Mouse (Mus musculus) urinary bladder, postnatal 10 days (tissue): Measurements from ENCODE around the gene Rpl23.
"Not testable (repeated sequence)": the region's sequence is repeated elsewhere in the genome, so short reads cannot be mapped to it uniquely, and the experiment has no call there.

Experiments used
- DNase-seq: peaks from one replicate; pipeline ENCODE4 v3.0.0; 2022; ENCODE audit warnings: low spot score

Rpl23 gene

DNA sequence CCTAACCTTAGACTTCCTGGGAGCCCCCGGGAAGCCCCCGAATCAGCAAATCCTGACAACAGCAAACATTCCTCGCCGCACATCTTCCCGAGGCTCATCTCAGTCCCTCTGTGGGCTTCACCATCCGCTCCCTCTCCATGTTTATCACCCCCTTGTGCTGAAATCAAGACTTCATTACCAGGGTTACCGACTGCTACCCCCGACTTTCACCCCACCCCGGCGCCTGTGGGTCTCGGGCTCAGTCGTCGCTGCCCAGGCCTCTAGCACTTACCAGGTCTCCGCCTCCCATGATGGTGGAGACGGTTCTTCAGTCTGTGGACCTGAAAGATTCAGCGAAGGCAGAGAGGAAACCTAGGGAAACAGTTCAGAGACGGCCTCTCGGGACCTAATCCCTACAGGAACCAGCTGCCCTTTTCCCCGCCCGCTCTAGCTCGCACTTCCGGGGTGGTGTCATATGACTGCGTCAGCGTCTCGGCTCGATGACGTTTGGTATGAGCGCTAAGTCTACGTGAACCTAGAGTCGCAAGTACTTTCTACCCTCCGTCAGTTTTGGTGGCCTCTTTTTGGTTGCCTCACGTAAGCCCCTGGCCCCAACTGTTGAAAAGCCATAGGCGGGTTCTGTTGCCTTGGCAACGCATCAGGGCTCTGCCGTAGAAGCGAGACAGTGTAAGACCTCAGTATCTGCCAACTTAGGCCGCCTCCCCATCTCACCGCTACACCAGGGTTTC is 15.9 kb downstream of the Rpl23 start, which contains the start of gene Cwc25:
Cwc25 (minus strand) TSS at position 403 of the 728 bp plus-strand sequence.
- DNase-seq: peak; percentile 85

DNA sequence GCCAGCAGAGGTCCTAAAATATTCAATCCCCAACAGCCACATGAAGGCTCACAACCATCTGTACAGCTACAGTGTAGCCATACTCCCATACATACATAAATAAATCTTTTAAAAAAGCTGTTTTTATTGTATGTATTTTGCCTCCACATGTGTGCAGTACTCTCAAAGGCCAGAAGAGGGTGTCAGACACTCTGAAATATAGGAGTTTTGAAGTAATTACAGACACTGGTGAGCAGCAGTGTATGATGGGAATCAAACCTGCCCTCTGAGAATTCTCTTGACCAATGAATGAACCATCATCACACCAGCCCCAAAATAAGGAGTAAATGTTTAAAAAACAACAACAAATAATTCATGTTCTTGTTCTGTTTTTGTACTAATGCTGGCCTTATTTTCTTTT is 20.6 kb downstream of the Rpl23 start:
- no peak for DNase-seq

DNA sequence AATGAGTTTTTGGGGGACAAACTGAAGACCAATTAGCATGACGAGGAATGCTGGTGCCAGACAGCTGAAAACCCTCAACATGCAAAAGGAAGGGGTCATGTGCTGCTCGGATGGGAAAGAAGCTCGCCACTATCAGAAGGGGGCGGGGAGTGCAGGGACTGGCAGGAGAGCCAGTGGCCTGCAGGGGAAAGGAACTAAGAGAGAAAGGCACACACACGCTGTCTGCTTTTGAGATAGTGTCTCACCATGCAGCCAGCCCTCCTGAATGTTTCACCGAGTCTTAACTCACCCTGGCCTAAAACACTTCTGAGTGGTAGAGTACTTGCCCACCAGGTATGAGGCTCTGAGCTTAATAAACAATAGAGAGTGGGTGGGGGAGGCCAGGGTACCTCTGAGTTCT is 23.3 kb downstream of the Rpl23 start:
- DNase-seq: no peak

GRCm38 (mm10) chr11:97758125-97758524 is 24.1 kb downstream of the Rpl23 start:
- no peak for DNase-seq

DNA sequence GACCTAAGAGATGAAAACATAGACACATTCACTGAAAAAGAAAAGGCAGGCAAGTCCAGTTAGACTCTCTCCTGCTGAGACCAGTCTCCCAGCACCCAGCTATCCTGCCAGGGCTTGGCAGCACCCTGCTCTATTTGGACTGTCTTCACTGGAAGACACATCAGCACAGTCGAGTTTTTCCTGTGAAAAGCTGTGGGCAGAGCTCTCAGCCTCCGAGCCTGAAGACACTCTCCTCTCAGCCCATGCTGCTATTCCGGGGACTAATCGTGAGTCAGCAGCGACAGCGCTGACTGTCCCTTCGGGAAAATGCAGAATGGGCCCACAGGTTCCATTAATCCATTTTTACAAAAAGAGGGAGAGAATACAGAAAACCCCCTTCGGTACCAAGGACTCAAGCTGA is 29.0 kb downstream of the Rpl23 start:
- DNase-seq: no peak

DNA sequence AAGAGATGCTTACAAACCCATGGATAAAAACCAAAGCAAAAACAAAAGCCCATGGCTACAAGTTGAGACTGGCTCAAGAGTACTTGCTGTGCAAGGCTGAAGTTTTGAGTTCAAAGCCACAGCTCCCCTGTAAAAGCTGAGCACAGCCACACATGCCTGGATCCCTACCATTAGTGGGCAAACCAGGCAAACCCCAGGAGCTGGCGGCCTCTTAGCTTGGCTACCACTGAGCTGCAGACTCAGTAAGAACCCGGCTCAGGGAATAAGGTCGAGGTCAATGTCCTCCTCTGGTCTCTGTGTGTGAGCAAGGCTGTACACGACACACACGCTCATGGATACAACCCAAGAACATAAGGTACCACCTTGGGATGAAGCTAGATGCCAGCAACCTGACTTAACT is 33.7 kb downstream of the Rpl23 start:
- no peak for DNase-seq

GRCm38 (mm10) chr11:97747773-97748172 is 34.5 kb downstream of the Rpl23 start:
- DNase-seq: no peak

- no peak for DNase-seq
These were observed 36.9 kb downstream of the Rpl23 start for GRCm38 (mm10) chr11:97745331-97745721.

- DNase-seq: peak; percentile 85
These were observed 37.4 kb downstream of the Rpl23 start for GRCm38 (mm10) chr11:97744718-97745330.

GRCm38 (mm10) chr11:97744063-97744717 is 38.0 kb downstream of the Rpl23 start, which contains the start of gene Pip4k2b:
Gene Pip4k2b (minus strand): TSS chr11:97744704.
- no peak for DNase-seq

DNA sequence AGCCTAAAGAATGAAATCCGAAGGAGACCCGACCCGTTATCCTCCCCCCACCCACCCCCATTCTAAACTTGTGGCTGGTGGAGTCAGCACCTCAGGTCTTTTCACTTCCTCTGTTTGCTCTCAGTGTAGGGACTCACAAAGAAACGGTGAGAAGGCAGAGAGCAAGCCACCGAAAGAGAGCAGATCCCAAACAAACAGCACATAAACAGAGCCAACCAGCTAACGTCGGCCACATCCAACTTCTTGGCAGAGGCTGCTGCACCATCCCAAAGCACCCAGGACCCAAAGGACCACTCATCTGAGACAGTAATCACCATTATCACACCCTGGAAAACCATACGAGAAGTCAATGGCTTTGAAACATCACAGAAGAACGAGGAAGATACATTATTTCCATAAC is 38.8 kb downstream of the Rpl23 start:
- no peak for DNase-seq

DNA sequence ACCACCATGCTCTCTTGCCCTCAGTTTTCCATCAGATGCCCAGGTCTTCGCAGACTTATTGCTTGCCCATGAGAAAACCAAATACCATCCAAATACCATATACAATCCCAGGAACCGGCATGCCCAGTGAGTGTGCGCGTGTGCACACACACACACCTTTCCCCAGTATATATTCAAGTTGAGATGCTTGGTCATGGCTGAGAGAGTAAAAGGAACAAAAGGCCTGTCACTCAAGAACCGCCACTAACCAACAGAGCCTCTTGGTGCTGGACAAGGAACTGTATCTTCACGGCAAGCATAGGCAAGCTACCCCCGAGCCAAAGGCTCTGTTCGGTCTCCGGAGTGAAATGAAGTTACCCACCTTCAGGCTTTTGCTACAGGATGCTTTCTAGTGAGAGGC is 39.6 kb downstream of the Rpl23 start:
- DNase-seq: no peak

- DNase-seq: no peak
These were observed 40.1 kb downstream of the Rpl23 start for GRCm38 (mm10) chr11:97742157-97742556.

- no peak for DNase-seq
These were observed 42.0 kb downstream of the Rpl23 start for GRCm38 (mm10) chr11:97740190-97740589.

- DNase-seq: no peak
These were observed 43.1 kb downstream of the Rpl23 start for GRCm38 (mm10) chr11:97739155-97739554.

DNA sequence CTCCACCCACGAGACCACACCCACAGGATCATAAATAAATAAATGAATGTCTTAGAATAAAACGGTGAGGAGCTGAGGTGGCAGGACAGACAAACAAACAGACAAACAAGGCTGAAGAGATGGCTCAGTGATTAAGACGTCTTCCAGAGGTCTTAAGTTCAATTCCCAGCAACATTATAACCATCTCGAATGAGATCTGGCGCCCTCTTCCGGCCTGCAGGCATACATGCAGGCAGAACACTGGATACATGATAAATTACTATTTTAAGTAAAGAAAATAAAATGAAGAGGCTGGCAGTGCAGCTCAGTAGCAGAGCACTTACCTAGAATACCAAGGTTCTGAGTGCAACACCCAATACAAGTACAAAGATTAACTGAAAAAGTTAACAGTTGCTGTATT is 43.5 kb downstream of the Rpl23 start:
- no peak for DNase-seq

- DNase-seq: no peak
These were observed 44.6 kb downstream of the Rpl23 start for GRCm38 (mm10) chr11:97737600-97737999.

DNA sequence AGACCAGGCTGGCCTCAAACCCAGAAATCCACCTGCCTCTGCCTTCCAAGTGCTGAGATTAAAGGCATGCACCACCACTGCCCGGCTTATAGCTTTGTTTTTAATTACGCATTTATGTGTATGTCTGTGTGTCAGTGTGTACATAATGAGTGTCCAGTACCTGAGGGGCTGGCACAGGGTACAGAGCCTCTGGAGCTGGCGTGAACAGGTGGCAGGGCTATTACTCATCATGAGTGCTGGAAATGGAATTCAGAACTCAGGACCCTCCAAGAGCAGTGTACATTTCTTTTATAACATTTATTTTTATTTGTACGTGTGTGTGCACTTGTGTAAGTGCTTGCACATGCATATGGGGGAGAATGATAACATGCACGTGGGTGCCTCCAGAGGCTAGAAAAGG is 45.6 kb downstream of the Rpl23 start:
- DNase-seq: no peak

GRCm38 (mm10) chr11:97734810-97735209 is 47.4 kb downstream of the Rpl23 start:
- DNase-seq: not testable (repeated sequence)

- DNase-seq: no peak
These were observed 48.5 kb downstream of the Rpl23 start for GRCm38 (mm10) chr11:97733689-97734088.

DNA sequence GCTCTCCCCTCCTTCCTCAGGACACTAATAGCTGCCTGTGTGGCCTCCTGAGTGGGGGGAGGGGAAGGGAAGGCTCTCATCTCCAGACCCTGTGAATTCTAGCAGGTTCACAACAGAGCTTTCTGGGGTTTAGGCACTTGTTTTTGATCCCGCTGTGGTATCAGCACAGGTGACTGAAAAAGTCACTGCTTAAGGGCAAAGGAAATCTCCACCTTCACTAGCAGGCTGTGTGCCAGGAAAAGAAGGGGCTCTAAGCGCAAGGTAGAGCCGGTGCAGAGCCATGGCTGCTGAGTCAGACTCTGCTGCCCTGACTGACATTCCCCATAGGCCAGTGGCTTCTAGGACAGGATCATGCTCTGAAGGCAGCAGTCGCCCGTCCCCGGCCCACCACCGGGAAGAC is 53.5 kb downstream of the Rpl23 start:
- no peak for DNase-seq

GRCm38 (mm10) chr11:97728311-97728710 is 53.9 kb downstream of the Rpl23 start:
- no peak for DNase-seq
